Mouse (Mus musculus) embryonic facial prominence, embryonic 12.5 days (tissue): ENCODE measurements around the gene Acvr1b. TPM values are rescaled to one million over a fixed set of nuclear protein-coding genes. Genes with fewer than 3 reads are reported as not detected.

ENCODE experiments used
- ATAC-seq: fragments of 200-750 bp; cut with Nextera tagmentation; 2 replicates; pipeline ENCODE4 v1.8.0; 2017; ENCODE audit not compliant: insufficient number of reproducible peaks, insufficient read depth, low FRiP score, low TSS enrichment
- H3K27ac ChIP-seq: fragments of 300-500 bp; sonication (generic); 2 replicates; pipeline ENCODE4 v1.5.1; 2016; ENCODE audit warnings: mild to moderate bottlenecking
- H3K27me3 ChIP-seq: fragments of 300-500 bp; sonication (generic); 2 replicates; pipeline ENCODE4 v1.6.1; 2016; ENCODE audit warnings: mild to moderate bottlenecking, moderate library complexity
- H3K36me3 ChIP-seq: fragments of 300-500 bp; sonication (generic); 2 replicates; pipeline ENCODE4 v1.6.1; 2016; ENCODE audit warnings: mild to moderate bottlenecking
- H3K4me1 ChIP-seq: fragments of 300-500 bp; sonication (generic); 2 replicates; pipeline ENCODE4 v1.6.1; 2016
- H3K4me2 ChIP-seq: fragments of 300-500 bp; sonication (generic); replicated peaks from 2 replicates; pipeline ENCODE4 v1.6.1; 2016; ENCODE audit warnings: mild to moderate bottlenecking, moderate library complexity
- H3K4me3 ChIP-seq: fragments of 300-500 bp; sonication (generic); 2 replicates; pipeline ENCODE4 v1.5.1; 2016; ENCODE audit warnings: mild to moderate bottlenecking
- H3K9ac ChIP-seq: fragments of 300-500 bp; sonication (generic); 2 replicates; pipeline ENCODE4 v1.6.1; 2016; ENCODE audit warnings: mild to moderate bottlenecking, moderate library complexity
- H3K9me3 ChIP-seq: fragments of 300-500 bp; sonication (generic); 2 replicates; pipeline ENCODE4 v1.6.1; 2016; ENCODE audit warnings: mild to moderate bottlenecking, moderate library complexity
- WGBS: fragments of 180-500 bp; shearing (Covaris S2); methylation state at CpG from one replicate; pipeline ENCODE4 v1.1.7; 2016; 5-methylcytosine and 5-hydroxymethylcytosine counted together
- polyA plus RNA-seq: library from polyadenylated mRNA; unstranded; fragments of >200 nt; fragmentation: Nextera tagmentation; extraction: Ambion mirVana; gene quantifications from 2 replicates; pipeline ENCODE4 v1.2.1, GENCODE M21; 2016

The Acvr1b gene
- polyA plus RNA-seq, 1 experiment from 2014 or later: 7.5 TPM

DNA sequence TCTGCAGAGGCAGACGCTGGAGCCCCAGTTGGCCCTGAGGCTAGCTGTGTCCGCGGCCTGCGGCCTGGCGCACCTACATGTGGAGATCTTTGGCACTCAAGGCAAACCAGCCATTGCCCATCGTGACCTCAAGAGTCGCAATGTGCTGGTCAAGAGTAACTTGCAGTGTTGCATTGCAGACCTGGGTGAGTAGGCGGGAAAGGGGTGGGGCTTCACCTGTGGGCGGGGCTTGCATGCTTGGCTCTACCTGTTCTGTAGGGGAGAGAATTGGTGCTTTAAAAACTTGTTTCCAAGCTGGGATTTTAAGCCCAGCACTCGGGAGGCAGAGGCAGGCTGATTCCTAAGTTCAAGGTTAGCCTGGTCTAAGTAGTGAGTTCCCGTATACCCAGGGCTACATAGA is 36.4 kb upstream of the Acvr1b start:
- no peaks in the 10 kb centered on the region for H3K36me3 ChIP-seq
- ATAC-seq: no peak
- no peaks in the 10 kb centered on the region for H3K9me3 ChIP-seq
- H3K27me3 ChIP-seq: no peaks in the 10 kb centered on the region
- H3K4me2 ChIP-seq: no peak overlapping the region
- peaks cover 51% of the 10 kb centered on the region for H3K4me1 ChIP-seq
- no peak overlapping the region for H3K27ac ChIP-seq
- H3K9ac ChIP-seq: no peak overlapping the region
- WGBS: 77% methylated on average over 11 of the region's 11 CpGs
- H3K4me3 ChIP-seq: no peak overlapping the region

DNA sequence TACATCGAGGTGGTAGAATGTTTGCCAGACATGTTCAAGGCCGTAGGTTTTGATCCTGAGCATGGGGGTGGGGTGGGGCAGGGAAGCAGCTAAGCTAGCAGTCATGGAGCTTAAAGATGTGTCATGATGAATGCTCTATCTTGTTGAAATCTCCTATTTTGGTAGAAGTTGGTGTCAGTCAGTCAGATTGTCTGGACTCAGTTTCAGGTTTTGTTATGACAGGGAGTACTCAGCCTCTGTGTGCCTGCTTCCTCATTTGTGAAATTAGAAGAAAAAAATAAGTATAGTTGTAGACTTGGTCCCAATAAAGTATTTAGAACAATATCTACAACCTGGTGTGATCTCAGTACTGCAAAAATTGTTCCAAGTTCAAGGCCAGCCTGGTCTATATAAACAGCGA is 35.2 kb upstream of the Acvr1b start:
- Histone ChIP-seq H3K4me2 (no peak overlapping the region), H3K9me3 (no peaks in the 10 kb centered on the region), H3K36me3 (no peaks in the 10 kb centered on the region), H3K27me3 (no peaks in the 10 kb centered on the region), H3K4me1 (peaks cover 56% of the 10 kb centered on the region), H3K27ac (no peak overlapping the region), H3K4me3 (no peak overlapping the region), H3K9ac (no peak overlapping the region)
- 86% methylated on average over 3 of the region's 3 CpGs for WGBS
- ATAC-seq: no peak

DNA sequence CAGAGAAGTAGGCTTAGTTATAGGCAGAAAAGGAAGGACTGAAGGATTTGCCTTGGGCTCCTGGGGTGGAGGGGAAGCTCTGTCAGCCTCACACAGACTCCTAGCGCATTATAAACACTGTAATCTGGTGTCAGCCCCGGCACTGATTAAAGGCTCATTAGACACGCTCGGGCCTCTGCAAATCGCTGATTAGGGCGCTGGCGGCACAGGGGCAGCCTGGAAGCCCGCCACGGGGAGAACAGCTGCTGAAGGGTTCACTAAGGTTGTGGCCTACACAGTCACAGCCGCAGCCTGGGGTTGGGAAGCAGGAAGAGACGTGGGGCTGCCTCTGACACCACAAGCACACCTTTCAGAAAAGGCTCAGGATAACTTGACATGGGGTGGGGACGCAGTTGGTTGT is 34.0 kb upstream of the Acvr1b start:
- H3K4me2 ChIP-seq: 0 out of 2 replicates have a peak overlapping the region, but pooled peaks have one; percentile 5
- ATAC-seq: no peak

DNA sequence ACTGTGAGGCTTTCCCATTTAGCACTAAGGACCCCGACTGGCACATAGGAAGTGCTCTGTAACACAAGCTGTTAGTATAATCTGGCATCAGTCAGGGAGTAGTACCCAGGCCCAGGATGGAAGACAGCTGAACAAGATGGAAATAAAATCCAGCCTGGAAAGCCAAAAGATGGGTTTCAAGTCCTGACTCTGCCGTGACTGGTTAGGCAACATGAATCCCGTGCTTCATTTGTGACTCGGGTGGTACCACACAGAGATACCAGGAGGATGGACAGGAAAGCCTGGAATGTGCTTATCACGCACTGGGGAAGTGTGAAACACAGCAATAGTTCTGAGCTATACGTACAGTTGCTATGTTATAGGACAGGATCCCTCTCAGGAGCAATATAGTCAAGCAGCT is 33.3 kb upstream of the Acvr1b start:
- H3K27me3 ChIP-seq: no peaks in the 10 kb centered on the region
- H3K27ac ChIP-seq: peak overlapping the region; percentile 71
- H3K4me3 ChIP-seq: no peak overlapping the region
- 44% methylated on average over 6 of the region's 6 CpGs for WGBS
- H3K9me3 ChIP-seq: no peaks in the 10 kb centered on the region
- no peak overlapping the region for H3K9ac ChIP-seq
- H3K36me3 ChIP-seq: no peaks in the 10 kb centered on the region
- peaks cover 56% of the 10 kb centered on the region for H3K4me1 ChIP-seq
- no peak for ATAC-seq
- H3K4me2 ChIP-seq: peak overlapping the region; percentile 19; the same call in 1 of the 2 replicates

More for the DNA sequence above, 34.0 kb upstream of the Acvr1b start:
- Histone ChIP-seq H3K4me3 (no peak overlapping the region), H3K4me1 (peaks cover 57% of the 10 kb centered on the region), H3K27ac (peak overlapping the region; percentile 71; the same call in 1 of the 2 replicates), H3K27me3 (no peaks in the 10 kb centered on the region), H3K9ac (peak overlapping the region; percentile 20; the same call in 1 of the 2 replicates), H3K9me3 (no peaks in the 10 kb centered on the region), H3K36me3 (no peaks in the 10 kb centered on the region)
- WGBS: 13% methylated on average over 12 of the region's 12 CpGs

DNA sequence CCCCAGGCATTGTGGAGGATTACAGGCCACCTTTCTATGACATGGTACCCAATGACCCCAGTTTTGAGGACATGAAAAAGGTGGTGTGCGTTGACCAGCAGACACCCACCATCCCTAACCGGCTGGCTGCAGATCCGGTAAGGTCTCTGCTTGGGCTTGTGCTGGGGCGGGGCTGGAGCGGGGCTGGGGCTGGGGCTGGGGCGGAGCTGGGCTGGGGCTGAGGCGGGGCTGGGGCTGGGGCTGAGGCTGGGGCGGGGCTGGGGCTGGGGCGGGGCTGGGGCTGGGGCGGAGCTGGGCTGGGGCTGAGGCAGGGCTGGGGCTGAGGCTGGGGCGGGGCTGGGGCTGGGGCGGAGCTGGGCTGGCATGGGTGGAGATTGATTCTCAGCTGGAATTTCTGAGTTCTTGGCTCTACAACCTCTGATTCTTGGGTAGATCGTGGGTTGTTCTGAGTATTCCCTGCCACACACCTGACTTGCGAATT is 32.8 kb upstream of the Acvr1b start:
- H3K4me2 ChIP-seq: peak overlapping the region; percentile 19; the same call in 1 of the 2 replicates
- no peak overlapping the region for H3K4me3 ChIP-seq
- peaks cover 59% of the 10 kb centered on the region for H3K4me1 ChIP-seq

DNA sequence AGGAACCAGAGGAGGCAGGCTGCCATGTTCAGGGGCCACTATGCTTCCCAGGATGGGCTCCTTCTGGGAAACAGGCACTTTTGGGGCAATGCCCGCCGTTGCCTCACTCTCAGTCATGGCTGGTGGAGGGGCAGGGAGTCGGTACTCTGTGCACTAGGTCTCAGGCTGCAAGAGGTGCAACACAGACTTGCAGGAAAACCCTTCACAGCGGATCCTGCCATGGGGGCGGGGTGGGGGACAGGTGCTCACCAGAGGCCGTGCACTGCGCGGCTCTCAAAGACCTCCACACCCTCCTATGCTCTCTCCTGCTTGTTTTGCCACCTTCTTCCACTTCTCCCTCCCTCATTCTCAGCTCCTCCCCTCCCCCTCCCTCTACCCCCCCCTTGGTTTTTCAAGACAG is 31.2 kb upstream of the Acvr1b start:
- Histone ChIP-seq H3K36me3 (no peaks in the 10 kb centered on the region), H3K9me3 (no peaks in the 10 kb centered on the region), H3K27ac (peak overlapping the region; percentile 84), H3K9ac (no peak overlapping the region), H3K4me2 (no peak overlapping the region), H3K4me1 (peaks cover 65% of the 10 kb centered on the region), H3K4me3 (no peak overlapping the region), H3K27me3 (no peaks in the 10 kb centered on the region)
- WGBS: 51% methylated on average over 8 of the region's 8 CpGs
- ATAC-seq: no peak

More for the DNA sequence above, 32.8 kb upstream of the Acvr1b start:
- Histone ChIP-seq H3K27ac (peak overlapping the region; percentile 71), H3K27me3 (no peaks in the 10 kb centered on the region), H3K9me3 (no peaks in the 10 kb centered on the region), H3K36me3 (no peaks in the 10 kb centered on the region), H3K9ac (no peak overlapping the region)
- peak; percentile 30 for ATAC-seq
- WGBS: 5% methylated on average over 10 of the region's 14 CpGs

DNA sequence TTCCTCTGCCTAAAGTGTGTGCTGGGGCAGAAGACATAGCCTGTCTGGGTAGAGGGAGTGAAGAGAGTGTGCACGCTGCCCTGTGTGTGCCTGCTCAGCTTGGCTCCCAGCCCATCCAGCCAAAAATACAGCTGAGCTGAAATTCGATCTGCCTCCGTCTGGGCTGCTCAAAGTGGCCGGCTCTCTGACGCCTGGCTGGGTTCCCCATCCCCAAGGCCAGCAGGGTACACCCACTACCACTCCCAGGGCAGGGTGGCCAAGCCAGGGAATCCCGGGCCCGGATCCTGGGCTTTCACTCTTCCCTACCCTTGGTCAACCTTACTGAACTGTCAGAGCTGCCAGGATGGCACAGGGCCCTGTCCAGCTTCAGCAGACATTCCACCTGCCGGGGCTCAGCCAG is 30.4 kb upstream of the Acvr1b start:
- peak overlapping the region; percentile 30 for H3K4me2 ChIP-seq
- 13% methylated on average over 8 of the region's 8 CpGs for WGBS
- peaks cover 70% of the 10 kb centered on the region for H3K4me1 ChIP-seq
- peak overlapping the region; percentile 38; the same call in 1 of the 2 replicates for H3K9ac ChIP-seq
- H3K36me3 ChIP-seq: no peaks in the 10 kb centered on the region
- H3K9me3 ChIP-seq: no peaks in the 10 kb centered on the region
- H3K27ac ChIP-seq: peak overlapping the region; percentile 84
- H3K27me3 ChIP-seq: no peaks in the 10 kb centered on the region
- ATAC-seq: peak; percentile 42
- H3K4me3 ChIP-seq: no peak overlapping the region

DNA sequence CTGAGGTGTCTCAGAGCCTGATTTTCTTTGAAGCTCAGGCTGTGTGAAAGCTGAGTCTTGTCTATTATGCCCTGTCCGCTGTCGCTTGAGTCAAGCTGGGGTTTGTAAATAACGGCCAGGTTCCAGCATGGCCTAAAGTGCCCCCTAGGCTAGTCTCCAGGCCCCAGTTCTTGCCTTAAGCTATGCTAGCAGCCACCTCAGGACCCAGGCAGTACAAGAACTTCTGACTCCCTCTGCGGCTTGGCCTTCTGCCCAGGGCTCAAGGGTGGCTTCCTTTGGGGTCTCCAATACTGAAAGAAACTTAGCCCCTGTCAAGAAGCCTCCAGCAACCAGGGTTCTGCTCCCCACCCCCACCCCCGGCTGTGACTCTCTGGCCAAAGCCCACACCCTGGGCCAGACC is 29.7 kb upstream of the Acvr1b start:
- Histone ChIP-seq H3K36me3 (no peaks in the 10 kb centered on the region), H3K4me3 (no peak overlapping the region), H3K4me1 (peaks cover 68% of the 10 kb centered on the region), H3K9me3 (no peaks in the 10 kb centered on the region), H3K27me3 (no peaks in the 10 kb centered on the region), H3K9ac (no peak overlapping the region), H3K4me2 (no peak overlapping the region), H3K27ac (peak overlapping the region; percentile 84; the same call in 1 of the 2 replicates)
- WGBS: 78% methylated on average over 5 of the region's 5 CpGs
- no peak for ATAC-seq

DNA sequence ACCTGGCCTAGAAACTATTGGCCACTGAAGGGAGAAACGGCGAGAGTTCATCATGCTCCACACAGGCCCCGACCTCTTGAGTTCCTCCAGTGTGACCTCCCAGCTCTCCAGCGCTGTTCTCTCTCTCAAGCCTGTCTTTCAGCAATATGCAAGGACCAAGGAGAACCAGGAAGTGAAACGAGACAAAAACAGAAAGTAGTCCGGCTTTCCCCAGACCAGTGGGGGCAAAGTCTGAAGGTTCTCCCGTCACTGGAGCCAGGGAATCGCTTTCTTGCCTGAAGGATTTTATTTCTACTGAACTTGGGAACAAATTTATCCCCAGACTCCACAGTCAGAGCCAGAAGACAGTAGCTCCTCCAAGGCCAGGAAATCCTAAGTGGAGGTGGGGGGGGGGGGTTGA is 29.1 kb upstream of the Acvr1b start:
- H3K36me3 ChIP-seq: no peaks in the 10 kb centered on the region
- no peaks in the 10 kb centered on the region for H3K27me3 ChIP-seq
- no peak overlapping the region for H3K4me2 ChIP-seq
- H3K9ac ChIP-seq: no peak overlapping the region
- ATAC-seq: no peak
- H3K4me1 ChIP-seq: peaks cover 62% of the 10 kb centered on the region
- no peak overlapping the region for H3K4me3 ChIP-seq
- no peaks in the 10 kb centered on the region for H3K9me3 ChIP-seq
- WGBS: 86% methylated on average over 8 of the region's 8 CpGs
- H3K27ac ChIP-seq: no peak overlapping the region

DNA sequence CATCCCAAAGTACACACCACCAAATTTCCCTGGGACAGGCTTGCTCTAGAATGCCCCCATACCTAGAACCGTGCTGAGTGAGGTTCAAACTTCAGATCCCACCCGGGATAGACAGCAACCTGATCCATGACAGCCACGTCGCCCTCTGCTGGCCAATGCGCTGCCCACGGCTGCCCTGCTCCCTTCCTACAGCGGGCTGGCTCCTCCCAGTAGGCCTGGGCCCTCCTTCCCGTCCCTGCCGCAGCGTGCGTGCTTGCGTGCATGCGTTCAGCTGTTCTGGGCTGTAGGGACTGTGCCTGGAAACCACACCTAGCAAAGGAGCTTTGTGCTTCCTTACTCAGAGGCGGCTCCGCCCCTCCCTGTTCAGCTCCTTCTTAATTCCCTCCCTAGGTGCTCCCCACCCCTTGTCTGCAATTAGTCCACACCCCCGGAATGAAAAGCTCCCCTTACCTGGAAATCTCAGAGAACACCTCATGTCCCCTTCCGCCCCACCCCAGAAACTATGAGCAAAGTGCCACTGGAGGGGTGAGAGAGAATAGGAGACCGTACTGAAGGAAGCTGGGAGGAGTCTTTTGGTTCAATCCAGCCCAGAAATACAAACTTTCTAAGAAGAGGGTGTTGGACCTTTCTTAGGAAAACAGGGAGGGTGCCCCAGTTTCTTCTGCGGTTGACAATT is 28.3 kb upstream of the Acvr1b start:
- H3K4me1 ChIP-seq: peaks cover 54% of the 10 kb centered on the region
- peak overlapping the region; percentile 52 for H3K27ac ChIP-seq
- H3K4me2 ChIP-seq: peak overlapping the region; percentile 43
- H3K4me3 ChIP-seq: peak overlapping the region; percentile 5; the same call in 1 of the 2 replicates
- WGBS: 9% methylated on average over 19 of the region's 19 CpGs
- no peaks in the 10 kb centered on the region for H3K9me3 ChIP-seq
- no peak overlapping the region for H3K9ac ChIP-seq
- H3K27me3 ChIP-seq: no peaks in the 10 kb centered on the region
- H3K36me3 ChIP-seq: no peaks in the 10 kb centered on the region
- ATAC-seq: peak; percentile 88

DNA sequence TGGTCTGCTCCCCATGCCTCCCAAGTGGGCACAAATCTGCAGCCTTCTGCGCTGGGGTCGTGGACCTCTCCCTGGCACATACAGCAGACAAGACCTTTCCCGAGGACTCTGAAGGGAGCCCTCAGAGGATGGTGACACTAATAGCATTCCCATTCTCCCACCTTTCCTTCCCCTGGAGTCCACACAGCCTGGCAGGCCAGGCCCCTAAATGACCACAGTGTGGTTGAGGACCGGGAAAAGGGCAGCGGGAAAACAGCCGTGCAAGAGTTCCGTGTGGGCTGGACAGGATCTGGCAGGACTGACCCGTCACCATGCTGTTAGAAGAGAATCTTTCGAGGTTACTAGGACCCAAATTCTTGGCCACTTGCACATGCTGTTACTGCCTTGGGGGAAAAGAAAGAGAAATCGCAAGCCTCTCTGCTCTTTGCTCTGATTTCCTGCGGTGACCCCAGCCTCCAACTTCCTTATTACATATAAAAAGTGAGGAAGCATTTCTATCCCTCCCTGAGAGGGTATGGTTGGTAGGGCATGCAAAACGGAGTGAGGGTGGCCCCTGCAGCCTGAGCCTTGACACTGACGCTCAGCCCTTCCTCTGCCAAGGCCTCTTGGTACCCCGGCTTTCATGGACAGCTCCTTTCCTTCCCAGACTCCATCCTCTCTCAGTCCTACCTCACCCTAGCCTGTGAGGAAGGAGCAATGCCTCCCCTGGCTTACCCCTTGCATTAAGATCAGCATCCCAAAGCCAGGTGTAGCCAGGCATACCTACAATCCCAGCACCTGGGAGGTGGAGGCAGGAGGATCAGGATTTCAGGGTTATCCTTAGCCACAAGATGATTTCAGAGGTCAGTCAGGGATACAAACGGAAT is 27.5 kb upstream of the Acvr1b start:
- Histone ChIP-seq H3K27me3 (no peaks in the 10 kb centered on the region), H3K36me3 (no peaks in the 10 kb centered on the region), H3K9ac (no peak overlapping the region), H3K4me2 (peak overlapping the region; percentile 43), H3K4me1 (peaks cover 48% of the 10 kb centered on the region), H3K9me3 (no peaks in the 10 kb centered on the region), H3K27ac (peak overlapping the region; percentile 52), H3K4me3 (no peak overlapping the region)
- no peak for ATAC-seq
- WGBS: 61% methylated on average over 15 of the region's 15 CpGs
